Mouse (Mus musculus) subcutaneous adipose tissue, adult 2 months (tissue): ENCODE results near the gene Dcp1b. TPM values are rescaled to one million over a fixed set of nuclear protein-coding genes. Genes with fewer than 3 reads are reported as not detected.

ENCODE experiments used
- polyA plus RNA-seq: library from polyadenylated mRNA; depleted of rRNA; stranded (reverse); fragments of >200 nt; gene quantifications from 2 replicates; pipeline ENCODE4 v1.2.3, GENCODE M21; 2012; ENCODE audit warnings: low replicate concordance; rRNA removed

Dcp1b gene
- polyA plus RNA-seq, result 12.8 and 20.4 TPM in 2 replicates

GRCm38 (mm10) chr6:119175078-119175853 lies at the start of gene Dcp1b:
Gene Dcp1b, plus strand, starts transcription at chr6:119175253.

GRCm38 (mm10) chr6:119196382-119197305 lies 21.6 kb downstream of the Dcp1b start, which contains the start of gene Cacna1c:
Gene Cacna1c, minus strand, starts transcription at chr6:119196418.

GRCm38 (mm10) chr6:119236241-119236640 lies 61.2 kb downstream of the Dcp1b start, which contains the start of gene Cacna2d4:
Gene Cacna2d4, plus strand, starts transcription at chr6:119236526.

Other genes with a start within 250 kb of the Dcp1b start
- 3.2 and 30.0 TPM in 2 replicates for gene Cacna1c, start 21.2 kb downstream of the Dcp1b start, polyA plus RNA-seq
- 0.21 and 0.77 TPM in 2 replicates for gene Cacna2d4, start 61.3 kb downstream of the Dcp1b start, polyA plus RNA-seq
- 0.14 and 1.5 TPM in 2 replicates for gene Lrtm2, start 155.5 kb downstream of the Dcp1b start, polyA plus RNA-seq
- gene Adipor2, start 242.5 kb downstream of the Dcp1b start, polyA plus RNA-seq, result 188 and 313 TPM in 2 replicates